In the genomic region with DNA sequence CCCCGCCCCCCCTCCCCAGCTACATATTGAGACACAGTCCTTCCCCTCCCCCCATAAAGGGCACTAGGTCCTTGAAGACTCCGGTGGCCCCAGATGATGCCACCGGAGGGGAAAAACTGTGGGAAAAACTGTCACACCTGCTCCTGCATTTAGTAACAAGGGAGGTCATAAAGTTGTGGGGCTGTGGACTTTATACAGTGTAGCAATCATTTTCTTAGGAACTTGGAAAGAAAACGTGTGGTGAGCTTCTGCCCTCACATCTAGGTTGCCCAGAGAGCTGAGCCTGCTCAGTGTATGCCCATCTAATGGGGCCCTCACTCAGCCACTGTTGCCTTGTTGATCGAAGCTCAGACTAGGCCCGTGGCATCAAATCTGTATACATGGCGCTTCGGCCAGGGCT, we compare ENCODE assay signal across 30 mouse cellular contexts. TPM values are rescaled to one million over a fixed set of nuclear protein-coding genes. Genes with fewer than 3 reads are reported as not detected.
"Had no signal": no experiment of that assay in that cellular context is flagged by ENCODE, and none has a peak within 500 bp of the region (broad histone marks: within the 10 kb centered on the region; RNA-seq: fewer than 3 reads in every experiment).

No protein-coding gene starts in this region.

- H3K4me3 ChIP-seq: embryonic facial prominence, embryonic 10.5 days; embryonic facial prominence, embryonic 12.5 days; embryonic facial prominence, embryonic 13.5 days; embryonic facial prominence, embryonic 15.5 days; erythroblast, embryonic 14.5 days; forebrain, embryonic 10.5 days; forebrain, embryonic 12.5 days; forebrain, embryonic 13.5 days; forebrain, embryonic 15.5 days; gastrocnemius, adult 2 months had no signal

- H3K9me3 ChIP-seq: embryonic facial prominence, embryonic 10.5 days; embryonic facial prominence, embryonic 12.5 days; embryonic facial prominence, embryonic 13.5 days; embryonic facial prominence, embryonic 15.5 days; forebrain, embryonic 10.5 days; forebrain, embryonic 12.5 days; forebrain, embryonic 13.5 days; forebrain, embryonic 15.5 days had no signal

- H3K27ac ChIP-seq: embryonic facial prominence, embryonic 10.5 days; embryonic facial prominence, embryonic 12.5 days; embryonic facial prominence, embryonic 13.5 days; embryonic facial prominence, embryonic 15.5 days; forebrain, embryonic 10.5 days; forebrain, embryonic 12.5 days; forebrain, embryonic 13.5 days; forebrain, embryonic 15.5 days; gastrocnemius, adult 2 months had no signal

- DNase-seq: cerebellum, adult 18-20 months; cerebellum, adult 2 months; cerebellum, adult 9-10 months; cerebellum, adult 9-11 months; cerebellum, postnatal 10 days; cerebellum, postnatal 14 days; cerebellum, postnatal 25 days; cerebellum, postnatal 36 days; embryo, embryonic 11 days; forebrain, postnatal 0 days; gastrocnemius, adult 2 months; gastrocnemius, postnatal 10 days; gastrocnemius, postnatal 14 days; gastrocnemius, postnatal 25 days; gastrocnemius, postnatal 36 days; heart, adult 11 months; heart, adult 18-20 months had no signal

- H3K27me3 ChIP-seq: embryonic facial prominence, embryonic 12.5 days; embryonic facial prominence, embryonic 13.5 days; embryonic facial prominence, embryonic 15.5 days; forebrain, embryonic 12.5 days; forebrain, embryonic 13.5 days; forebrain, embryonic 15.5 days had no signal

- H3K9ac ChIP-seq: embryonic facial prominence, embryonic 12.5 days; embryonic facial prominence, embryonic 13.5 days; embryonic facial prominence, embryonic 15.5 days; forebrain, embryonic 12.5 days; forebrain, embryonic 13.5 days; forebrain, embryonic 15.5 days; forebrain, postnatal 0 days had no signal

- H3K4me1 ChIP-seq: embryonic facial prominence, embryonic 12.5 days; forebrain, embryonic 15.5 days had no signal

- H3K36me3 ChIP-seq: embryonic facial prominence, embryonic 10.5 days; embryonic facial prominence, embryonic 12.5 days; embryonic facial prominence, embryonic 13.5 days; embryonic facial prominence, embryonic 15.5 days; forebrain, embryonic 10.5 days; forebrain, embryonic 12.5 days; forebrain, embryonic 15.5 days had no signal

- H3K4me2 ChIP-seq: embryonic facial prominence, embryonic 12.5 days; embryonic facial prominence, embryonic 13.5 days; embryonic facial prominence, embryonic 15.5 days; forebrain, embryonic 12.5 days; forebrain, embryonic 13.5 days; forebrain, embryonic 15.5 days had no signal

- ATAC-seq: forebrain, embryonic 13.5 days; forebrain, embryonic 14.5 days; forebrain, embryonic 15.5 days; forebrain, embryonic 16.5 days; forebrain, postnatal 0 days had no signal

RNA-seq across cellular contexts. Expression of gene Kank1, which starts 9.3 kb away (rescaled TPM):
- total RNA-seq: common myeloid progenitor, adult 5-6 weeks; granulocyte monocyte progenitor cell, adult 5-6 weeks had no signal
- polyA plus RNA-seq: erythroblast, embryonic 14.5 days had no signal
